Mouse (Mus musculus) CH12.LX (cell line): ENCODE results near the gene Arih1. TPM values are rescaled to one million over a fixed set of nuclear protein-coding genes. Genes with fewer than 3 reads are reported as not detected.

ENCODE experiments used
- DNase-seq: peaks from one replicate; pipeline ENCODE4 v3.0.0-alpha.2; 2013; ENCODE audit errors: extremely low read depth
- H3K27ac ChIP-seq: 2 replicates; pipeline ENCODE4 v1.5.1; 2012; ENCODE audit warnings: low read depth, mild to moderate bottlenecking, control low read depth, moderate library complexity; ENCODE audit not compliant: insufficient read depth
- H3K27me3 ChIP-seq: replicated peaks from 2 replicates; pipeline ENCODE3; 2012; ENCODE audit warnings: inconsistent platforms
- H3K36me3 ChIP-seq, 2 experiments: replicated peaks in 1 of 2; 2 replicates each; pipeline versions ENCODE3 to v1.6.1; 2012; ENCODE audit warnings: inconsistent platforms in 1 of 2, low read length in 1 of 2, mild to moderate bottlenecking in 1 of 2, mixed read lengths in 1 of 2, moderate library complexity in 1 of 2; ENCODE audit not compliant: control insufficient read depth in 1 of 2, insufficient read depth in 1 of 2
- H3K4me1 ChIP-seq, 2 experiments: 2 replicates each; pipeline ENCODE4 v1.6.1; 2012; ENCODE audit warnings: inconsistent platforms in 1 of 2, moderate library complexity in 1 of 2; ENCODE audit not compliant: insufficient read depth in 2 of 2, control insufficient read depth in 1 of 2
- H3K4me2 ChIP-seq: 2 replicates; pipeline ENCODE4 v1.6.1; 2012; ENCODE audit warnings: low read depth, mild to moderate bottlenecking, control low read depth; ENCODE audit not compliant: poor library complexity, insufficient read depth, severe bottlenecking
- H3K4me3 ChIP-seq, 3 experiments: fragments of 150-350 bp in 1 of 3; sonication (generic) in 1 of 3; replicated peaks in 1 of 3; 2 replicates each; pipeline versions ENCODE3 to v1.5.1; 2011 to 2012; ENCODE audit warnings: low read depth in 2 of 3, low read length in 2 of 3, mild to moderate bottlenecking in 2 of 3, moderate library complexity in 2 of 3, control low read depth in 1 of 3, improper control_type of control experiment in 1 of 3, inconsistent platforms in 1 of 3, mixed read lengths in 1 of 3; ENCODE audit not compliant: poor library complexity in 1 of 3
- H3K79me2 ChIP-seq: replicated peaks from 2 replicates; pipeline ENCODE4 v1.6.1; 2012; ENCODE audit warnings: mild to moderate bottlenecking, moderate library complexity; ENCODE audit not compliant: control insufficient read depth, poor library complexity, insufficient read depth, severe bottlenecking; ENCODE audit errors: extremely low read depth
- H3K9ac ChIP-seq: 2 replicates; pipeline ENCODE4 v1.6.1; 2012; ENCODE audit warnings: low read depth, mild to moderate bottlenecking, control low read depth, moderate library complexity; ENCODE audit not compliant: insufficient read depth
- H3K9me3 ChIP-seq: replicated peaks from 2 replicates; pipeline ENCODE3; 2012; ENCODE audit warnings: low read length, inconsistent platforms, mixed read lengths
- BHLHE40 ChIP-seq: IDR thresholded peaks from 2 replicates; pipeline ENCODE4 v1.6.1; 2011; ENCODE audit warnings: mild to moderate bottlenecking, low read depth, low read length, improper control_type of control experiment
- ELF1 ChIP-seq: IDR thresholded peaks from 2 replicates; pipeline ENCODE4 v1.6.1; 2014; ENCODE audit warnings: low read depth, mild to moderate bottlenecking, inconsistent platforms, low read length, improper control_type of control experiment
- GABPA ChIP-seq: IDR thresholded peaks from 2 replicates; pipeline ENCODE4 v1.6.1; 2012; ENCODE audit warnings: low read depth, low read length, improper control_type of control experiment, inconsistent platforms; ENCODE audit not compliant: insufficient replicate concordance
- HCFC1 ChIP-seq: IDR thresholded peaks from 2 replicates; pipeline ENCODE4 v1.6.1; 2012; ENCODE audit warnings: low read depth, mild to moderate bottlenecking, inconsistent platforms, low read length, improper control_type of control experiment
- IRF4 ChIP-seq: IDR thresholded peaks from 2 replicates; pipeline ENCODE4 v1.6.1; 2014; ENCODE audit warnings: low read depth, mild to moderate bottlenecking, inconsistent platforms, low read length, improper control_type of control experiment
- JUN ChIP-seq: IDR thresholded peaks from 2 replicates; pipeline ENCODE4 v1.6.1; 2011; ENCODE audit warnings: low read depth, mild to moderate bottlenecking, low read length, improper control_type of control experiment, moderate library complexity; ENCODE audit not compliant: insufficient read depth
- KAT2A ChIP-seq: IDR thresholded peaks from 2 replicates; pipeline ENCODE4 v1.6.1; 2012; ENCODE audit warnings: low read length, improper control_type of control experiment, inconsistent platforms; ENCODE audit not compliant: insufficient replicate concordance
- MAFK ChIP-seq: IDR thresholded peaks from 2 replicates; pipeline ENCODE4 v1.6.1; 2011; ENCODE audit warnings: low read length, improper control_type of control experiment; ENCODE audit not compliant: insufficient replicate concordance
- MAZ ChIP-seq: IDR thresholded peaks from 2 replicates; pipeline ENCODE4 v1.6.1; 2012; ENCODE audit warnings: low read depth, mild to moderate bottlenecking, inconsistent platforms, low read length, improper control_type of control experiment, moderate library complexity
- MYC ChIP-seq: IDR thresholded peaks from 2 replicates; pipeline ENCODE4 v1.6.1; 2011; ENCODE audit warnings: low read depth, mild to moderate bottlenecking, improper control_type of control experiment, low read length
- POLR2A ChIP-seq: IDR thresholded peaks from 2 replicates; pipeline ENCODE4 v1.6.1; 2011; ENCODE audit warnings: low read depth, mild to moderate bottlenecking, improper control_type of control experiment, low read length
- POLR2AphosphoS2 ChIP-seq: IDR thresholded peaks from 2 replicates; pipeline ENCODE4 v1.6.1; 2011; ENCODE audit warnings: low read depth, low read length, improper control_type of control experiment
- RAD21 ChIP-seq: IDR thresholded peaks from 2 replicates; pipeline ENCODE4 v1.6.1; 2011; ENCODE audit warnings: low read depth, mild to moderate bottlenecking, low read length, improper control_type of control experiment, moderate library complexity
- SMC3 ChIP-seq: IDR thresholded peaks from 2 replicates; pipeline ENCODE4 v1.6.1; 2011; ENCODE audit warnings: low read depth, low read length, improper control_type of control experiment
- TCF12 ChIP-seq: IDR thresholded peaks from 2 replicates; pipeline ENCODE4 v1.6.1; 2014; ENCODE audit warnings: low read depth, mild to moderate bottlenecking, inconsistent platforms, low read length, improper control_type of control experiment
- USF1 ChIP-seq: IDR thresholded peaks from 2 replicates; pipeline ENCODE4 v1.6.1; 2014; ENCODE audit warnings: low read depth, mild to moderate bottlenecking, inconsistent platforms, low read length, improper control_type of control experiment
- ZC3H11A ChIP-seq: IDR thresholded peaks from 2 replicates; pipeline ENCODE4 v1.6.1; 2012; ENCODE audit warnings: low read depth, mild to moderate bottlenecking, inconsistent platforms, low read length, improper control_type of control experiment
- ZMIZ1 ChIP-seq: IDR thresholded peaks from 2 replicates; pipeline ENCODE4 v1.6.1; 2012; ENCODE audit warnings: low read depth, mild to moderate bottlenecking, inconsistent platforms, low read length, improper control_type of control experiment
- dilution Hi-C: fragments of 300-500 bp; cut with MboI; formaldehyde crosslinking; loops from 2 replicates; pipeline ENCODE4 v1.14.3; 2020; ENCODE audit warnings: low sequenced_read_pairs; ENCODE audit not compliant: extremely low pct_unique_long_range_greater_than_20kb, extremely low pct_ligation_motif_present
- in situ Hi-C: fragments of 300-500 bp; cut with MboI; formaldehyde crosslinking; loops from 3 replicates; pipeline ENCODE4 v1.14.3; 2019; ENCODE audit warnings: low sequenced_read_pairs, low pct_ligation_motif_present, low pct_unique_long_range_greater_than_20kb, mixed read lengths
- polyA plus RNA-seq: library from polyadenylated mRNA; unstranded; fragments of >175 nt; gene quantifications from 2 replicates; pipeline ENCODE4 v1.2.1, GENCODE M21; 2012; ENCODE audit warnings: low read depth; ENCODE audit not compliant: insufficient read length
- total RNA-seq, 2 experiments: library from RNA; depleted of rRNA; stranded (reverse); fragments of 300-350 nt in 1 of 2; fragments of >200 nt in 1 of 2; gene quantifications; 2 replicates each; pipeline ENCODE4 v1.2.3; 2012 to 2014

Arih1 gene
- total and polyA plus RNA-seq, 3 experiments, result 38.7 to 68.7 (median 52.4) TPM

DNA sequence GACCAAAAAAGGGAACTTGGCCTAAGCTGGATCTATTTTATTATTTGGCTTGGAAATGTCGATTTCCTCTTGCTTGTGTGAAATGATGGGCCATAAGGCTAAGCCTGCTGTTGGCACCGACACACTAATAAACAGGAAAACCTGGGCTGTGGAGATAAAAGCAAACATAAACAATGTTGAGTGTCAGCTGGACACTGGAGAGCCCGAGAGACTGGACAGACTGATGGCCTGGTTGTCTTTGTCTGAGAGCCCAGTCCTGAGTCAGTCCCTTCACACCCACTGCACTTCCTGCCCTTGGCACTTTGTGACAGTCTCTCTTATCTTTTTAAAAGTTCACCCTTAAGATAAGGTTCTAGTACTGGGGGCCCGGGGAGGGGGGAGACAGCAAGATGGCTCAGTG is 36.5 kb upstream of the Arih1 start:
- in situ Hi-C loops, result no loop called here
- DNase-seq, result no peak
- no peak overlapping the region for H3K4me2 ChIP-seq
- H3K4me3 ChIP-seq, result no peak overlapping the region
- H3K27ac ChIP-seq, result no peak overlapping the region
- no peak overlapping the region for H3K9ac ChIP-seq
- H3K79me2 ChIP-seq, result no peaks in the 10 kb centered on the region
- dilution Hi-C loops, result no loop called here
- TF ChIP-seq POLR2A (no peak), MAFK (no peak), BHLHE40 (no peak), MYC (no peak), ZC3H11A (no peak), RAD21 (no peak), ELF1 (no peak), USF1 (no peak), HCFC1 (no peak), GABPA (no peak), KAT2A (no peak), SMC3 (no peak)
- no peaks in the 10 kb centered on the region for H3K36me3 ChIP-seq
- no peaks in the 10 kb centered on the region for H3K27me3 ChIP-seq
- H3K9me3 ChIP-seq, result no peaks in the 10 kb centered on the region
- H3K4me1 ChIP-seq, result no peaks in the 10 kb centered on the region

DNA sequence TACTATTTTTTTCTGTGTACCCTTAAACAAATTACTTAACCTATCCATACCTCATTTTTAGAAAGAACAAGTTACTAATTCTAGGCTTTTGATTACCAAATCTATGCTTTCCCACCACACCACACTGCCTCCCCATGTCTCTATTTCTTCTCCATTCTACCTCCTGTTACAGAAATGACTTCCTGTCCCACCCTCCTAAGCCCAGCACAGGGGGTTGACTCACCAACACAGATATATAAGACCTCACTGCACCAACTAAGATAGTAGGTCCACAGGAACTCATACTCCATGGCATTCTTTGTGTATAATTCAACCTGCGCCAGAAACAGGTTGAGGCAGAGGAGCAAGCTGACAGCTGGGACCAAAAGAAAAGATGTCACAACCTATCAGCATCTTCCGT is 33.0 kb upstream of the Arih1 start:
- H3K4me2 ChIP-seq, result no peak overlapping the region
- no peak overlapping the region for H3K27ac ChIP-seq
- no peaks in the 10 kb centered on the region for H3K79me2 ChIP-seq
- no peaks in the 10 kb centered on the region for H3K4me1 ChIP-seq
- dilution Hi-C loops, result no loop called here
- DNase-seq, result no peak
- TF ChIP-seq MAZ (no peak), POLR2A (no peak)
- H3K27me3 ChIP-seq, result no peaks in the 10 kb centered on the region
- H3K9ac ChIP-seq, result no peak overlapping the region
- H3K4me3 ChIP-seq, result no peak overlapping the region
- no peaks in the 10 kb centered on the region for H3K36me3 ChIP-seq
- no peaks in the 10 kb centered on the region for H3K9me3 ChIP-seq
- in situ Hi-C loops, result no loop called here

DNA sequence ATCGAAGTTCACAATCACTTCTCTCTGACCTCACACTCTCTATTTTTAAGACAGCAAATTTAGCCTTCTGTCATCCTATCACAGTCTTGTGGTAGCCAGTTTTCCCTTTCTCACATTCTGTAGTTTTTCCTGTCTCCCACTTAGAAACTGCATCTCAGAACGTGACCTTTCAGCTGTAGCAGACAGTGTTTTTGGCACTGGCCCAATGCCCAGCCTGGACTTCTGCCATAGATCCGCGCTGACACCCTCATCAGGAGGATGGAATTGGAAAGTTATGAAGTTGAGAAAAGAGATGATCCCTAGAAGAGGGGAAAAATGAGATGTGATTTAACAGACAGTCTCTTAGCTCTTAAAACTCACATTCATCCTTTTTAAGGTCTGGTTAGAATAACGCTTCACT is 32.6 kb upstream of the Arih1 start:
- dilution Hi-C loops, result no loop called here
- Histone ChIP-seq H3K27ac (no peak overlapping the region), H3K9me3 (no peaks in the 10 kb centered on the region), H3K4me3 (no peak overlapping the region), H3K9ac (no peak overlapping the region), H3K79me2 (no peaks in the 10 kb centered on the region), H3K4me1 (no peaks in the 10 kb centered on the region), H3K36me3 (no peaks in the 10 kb centered on the region), H3K27me3 (no peaks in the 10 kb centered on the region), H3K4me2 (no peak overlapping the region)
- DNase-seq, result no peak
- in situ Hi-C loops, result no loop called here
- TF ChIP-seq TCF12, result no peak
- TF ChIP-seq POLR2A, result no peak
- no peak for TF ChIP-seq ZMIZ1
- no peak for TF ChIP-seq POLR2AphosphoS2
- TF ChIP-seq JUN, result no peak
- TF ChIP-seq IRF4, result no peak
